Mouse (Mus musculus): Measurements from ENCODE around the gene Tns1. TPM values are rescaled to one million over a fixed set of nuclear protein-coding genes. Genes with fewer than 3 reads are reported as not detected.
A peak's percentile ranks its signal among the peaks of the same experiment; 100 is the strongest.

Tns1 gene
- total RNA-seq, 2 experiments from 2014 or later: 294 to 305 TPM

DNA sequence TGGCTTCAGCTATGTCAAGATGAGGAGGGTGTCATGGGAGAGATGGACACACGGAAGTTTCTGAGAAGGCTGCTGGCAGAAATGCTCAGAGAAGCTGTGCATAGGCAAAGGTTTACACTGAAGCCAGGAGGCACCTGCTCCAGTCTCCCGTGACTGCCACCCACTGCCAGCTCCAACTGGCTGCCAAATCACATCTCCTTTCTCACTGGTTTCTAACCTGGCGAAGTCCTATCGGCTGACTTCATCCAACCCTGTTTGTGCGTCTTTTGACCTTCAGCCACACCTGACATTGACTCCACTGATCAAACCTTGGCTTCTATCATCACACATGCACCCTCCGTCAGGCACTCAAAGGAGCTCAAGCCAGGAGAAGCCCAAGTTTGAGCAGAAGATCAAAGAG, 6.4 kb downstream of the Tns1 start:
- TF ChIP-seq CTCF (IDR thresholded peaks at IDR 0.05): no peak
- DNase-seq: no peak
- intact Hi-C loops (cut with DNase I): no loop called here
- Histone ChIP-seq H3K4me3 (no peak overlapping the region), H3K27ac (no peak overlapping the region)

GRCm38 (mm10) chr1:74113071-74113470, 11.2 kb downstream of the Tns1 start:
- DNase-seq: no peak
- TF ChIP-seq CTCF (IDR thresholded peaks at IDR 0.05): no peak
- Histone ChIP-seq H3K27ac (peak overlapping the region; percentile 16; the same call in 1 of the 2 replicates), H3K4me3 (no peak overlapping the region)
- intact Hi-C loops (cut with DNase I): no loop called here

GRCm38 (mm10) chr1:74111696-74112030, 12.6 kb downstream of the Tns1 start:
- H3K27ac ChIP-seq: no peak overlapping the region
- no peak for TF ChIP-seq CTCF (IDR thresholded peaks at IDR 0.05)
- no peak for DNase-seq
- intact Hi-C loops (cut with DNase I): no loop called here
- no peak overlapping the region for H3K4me3 ChIP-seq

GRCm38 (mm10) chr1:74110932-74111695, 13.1 kb downstream of the Tns1 start:
- Histone ChIP-seq H3K27ac (no peak overlapping the region), H3K4me3 (no peak overlapping the region)
- no peak for TF ChIP-seq CTCF (IDR thresholded peaks at IDR 0.05)
- no peak for DNase-seq
- intact Hi-C loops (cut with DNase I): no loop called here

DNA sequence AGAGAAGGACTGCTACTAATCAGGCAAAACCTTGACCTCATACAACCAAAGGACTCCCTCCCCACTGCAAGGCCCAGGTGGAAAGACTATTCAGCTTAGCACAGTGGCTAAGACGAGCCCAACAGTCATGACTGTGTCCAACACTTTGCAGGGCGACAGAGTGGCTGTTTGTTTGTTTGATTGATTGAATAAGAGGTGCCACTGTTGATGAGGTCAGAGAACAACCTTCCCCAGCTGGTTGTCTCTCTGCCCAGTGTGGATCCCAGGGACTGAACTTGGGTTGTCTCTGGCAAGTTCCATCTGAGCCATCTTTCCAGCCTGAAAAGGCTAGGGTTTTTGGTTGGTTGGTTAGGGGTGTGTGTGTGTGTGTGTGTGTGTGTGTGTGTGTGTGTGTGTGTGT, 14.6 kb downstream of the Tns1 start:
- intact Hi-C loops (cut with DNase I): no loop called here
- no peak for DNase-seq
- H3K4me3 ChIP-seq: no peak overlapping the region
- H3K27ac ChIP-seq: no peak overlapping the region
- TF ChIP-seq CTCF (IDR thresholded peaks at IDR 0.05): no peak

DNA sequence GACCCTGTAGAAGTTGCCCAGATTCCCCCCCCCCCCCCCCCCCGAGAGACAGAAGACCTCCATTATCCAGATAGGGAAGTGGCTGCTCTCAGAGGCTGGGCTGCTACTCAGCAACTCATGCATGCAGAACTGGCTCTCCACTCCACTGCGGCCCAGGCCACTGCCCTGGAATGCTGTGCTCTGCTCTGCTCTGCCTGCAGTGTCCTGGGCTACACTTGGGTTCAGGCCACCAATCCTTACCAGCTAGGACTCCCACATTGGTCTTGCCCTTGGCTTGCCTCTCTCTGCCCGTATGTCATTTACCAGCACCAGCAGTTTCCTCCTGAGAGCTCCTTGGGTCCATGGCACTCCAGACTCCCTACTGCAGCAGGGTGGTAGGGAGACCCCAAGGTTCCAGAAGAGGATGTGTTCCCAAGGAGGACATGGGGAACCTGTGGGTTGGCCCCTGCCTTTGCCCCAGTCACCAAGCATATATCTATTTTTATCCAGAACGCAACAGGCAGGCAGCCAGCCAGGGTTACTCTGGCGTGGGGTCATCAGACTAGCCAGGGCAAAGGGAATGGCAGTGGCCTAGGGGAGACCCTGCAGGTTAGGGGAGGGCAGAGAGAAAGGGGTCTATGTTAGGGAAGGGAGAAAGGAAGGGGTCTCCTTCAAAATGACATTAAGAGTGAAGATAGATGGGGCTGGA, 16.2 kb downstream of the Tns1 start:
- intact Hi-C loops (cut with DNase I): no loop called here
- no peak for TF ChIP-seq CTCF (IDR thresholded peaks at IDR 0.05)
- peak; percentile 45 for DNase-seq
- Histone ChIP-seq H3K4me3 (no peak overlapping the region), H3K27ac (no peak overlapping the region)

GRCm38 (mm10) chr1:74106214-74106613, 18.0 kb downstream of the Tns1 start:
- Histone ChIP-seq H3K4me3 (no peak overlapping the region), H3K27ac (no peak overlapping the region)
- no peak for DNase-seq
- TF ChIP-seq CTCF (IDR thresholded peaks at IDR 0.05): no peak
- intact Hi-C loops (cut with DNase I): no loop called here

GRCm38 (mm10) chr1:74105660-74106059, 18.6 kb downstream of the Tns1 start:
- Histone ChIP-seq H3K27ac (no peak overlapping the region), H3K4me3 (no peak overlapping the region)
- peak; percentile 75 for DNase-seq
- TF ChIP-seq CTCF (IDR thresholded peaks at IDR 0.05): no peak
- intact Hi-C loops (cut with DNase I): no loop called here

- Histone ChIP-seq H3K4me3 (no peak overlapping the region), H3K27ac (no peak overlapping the region)
- intact Hi-C loops (cut with DNase I): no loop called here
- TF ChIP-seq CTCF (IDR thresholded peaks at IDR 0.05): no peak
- DNase-seq: no peak
Observed at GRCm38 (mm10) chr1:74103654-74104353, 20.4 kb downstream of the Tns1 start.

DNA sequence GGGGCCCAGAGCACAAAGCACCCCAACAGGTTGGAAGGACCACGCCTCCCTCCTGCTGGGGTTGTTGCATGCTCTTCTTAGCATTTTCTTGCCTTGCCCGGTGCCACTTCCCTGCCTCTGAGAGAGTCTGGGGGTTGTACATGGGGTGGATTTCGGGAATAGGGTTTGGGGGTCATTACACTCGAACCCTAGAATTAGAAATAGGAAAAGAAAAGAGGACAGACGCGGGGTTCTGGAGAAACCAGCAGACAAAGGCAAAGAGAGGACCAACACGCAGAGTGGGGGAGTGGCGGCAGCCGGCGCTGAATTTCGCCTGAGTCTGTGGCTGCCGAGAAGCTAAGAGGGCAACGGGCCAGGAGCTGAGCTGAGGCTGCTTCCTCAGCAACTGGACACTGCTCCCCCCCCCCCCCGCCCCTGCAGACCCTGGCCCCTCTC, 25.2 kb downstream of the Tns1 start:
- H3K4me3 ChIP-seq: peak overlapping the region; percentile 71
- no peak for TF ChIP-seq CTCF (IDR thresholded peaks at IDR 0.05)
- intact Hi-C loops (cut with DNase I): no loop called here
- H3K27ac ChIP-seq: no peak overlapping the region
- DNase-seq: peak; percentile 55

GRCm38 (mm10) chr1:74098004-74099000, 25.9 kb downstream of the Tns1 start:
- TF ChIP-seq CTCF (IDR thresholded peaks at IDR 0.05): peak; percentile 27; the same call in 1 of the 2 replicates
- Histone ChIP-seq H3K4me3 (peak overlapping the region; percentile 71), H3K27ac (no peak overlapping the region)
- intact Hi-C loops (cut with DNase I): no loop called here
- peak; percentile 66 for DNase-seq

GRCm38 (mm10) chr1:74095728-74096127, 28.5 kb downstream of the Tns1 start:
- no peak for TF ChIP-seq CTCF (IDR thresholded peaks at IDR 0.05)
- Histone ChIP-seq H3K27ac (no peak overlapping the region), H3K4me3 (no peak overlapping the region)
- intact Hi-C loops (cut with DNase I): no loop called here
- no peak for DNase-seq
